Mouse (Mus musculus): ENCODE measurements around the gene Pkd1. TPM values are rescaled to one million over a fixed set of nuclear protein-coding genes. Genes with fewer than 3 reads are reported as not detected.

Gene Pkd1
- total and polyA plus RNA-seq, 3 experiments = 2.8 to 13.4 (median 8.3) TPM

GRCm38 (mm10) chr17:24638214-24638613 lies 88.6 kb downstream of the Pkd1 start:
- Histone ChIP-seq H3K4me1 (ENCODE audit: control insufficient read depth in 1 of 2, insufficient read depth in 2 of 2) (peaks cover 1 to 48% of the 10 kb centered on the region in 2 experiments; a peak in 2 of 4 replicates), H3K9ac (ENCODE audit: insufficient read depth, low read depth) (no peak overlapping the region), H3K79me2 (replicated peaks; ENCODE audit: control insufficient read depth, extremely low read depth, insufficient read depth, poor library complexity, severe bottlenecking) (no peaks in the 10 kb centered on the region), H3K9me3 (replicated peaks; ENCODE audit: low read length) (no peaks in the 10 kb centered on the region), H3K4me3 (replicated peaks in 1 of 3; ENCODE audit: low read depth in 2 of 3, low read length in 2 of 3, poor library complexity in 1 of 3) (no peak overlapping the region), H3K27ac (ENCODE audit: insufficient read depth, low read depth) (no peak overlapping the region), H3K4me2 (ENCODE audit: insufficient read depth, low read depth, poor library complexity, severe bottlenecking) (no peak overlapping the region), H3K27me3 (replicated peaks) (no peaks in the 10 kb centered on the region), H3K36me3 (replicated peaks in 1 of 2; ENCODE audit: control insufficient read depth in 1 of 2, insufficient read depth in 1 of 2, low read length in 1 of 2) (peaks cover 0 to 60% of the 10 kb centered on the region in 2 experiments)
- dilution Hi-C loops (cut with MboI; ENCODE audit: extremely low pct_ligation_motif_present, extremely low pct_unique_long_range_greater_than_20kb, low sequenced_read_pairs) (no loop called here), in situ Hi-C loops (cut with MboI; ENCODE audit: low pct_ligation_motif_present, low pct_unique_long_range_greater_than_20kb, low sequenced_read_pairs) (no loop called here)
- TF ChIP-seq E2F4 (IDR thresholded peaks at IDR 0.05; ENCODE audit: insufficient replicate concordance, low read depth, low read length) (no peak), ZC3H11A (IDR thresholded peaks at IDR 0.05; ENCODE audit: low read depth, low read length) (no peak), MAFK (IDR thresholded peaks at IDR 0.05; ENCODE audit: insufficient replicate concordance, low read length) (no peak), RAD21 (IDR thresholded peaks at IDR 0.05; ENCODE audit: low read depth, low read length) (no peak), UBTF (IDR thresholded peaks at IDR 0.05; ENCODE audit: low read depth, low read length) (no peak), SIN3A (IDR thresholded peaks at IDR 0.05; ENCODE audit: low read length) (no peak)
- no peak for DNase-seq (ENCODE audit: extremely low read depth)

GRCm38 (mm10) chr17:24638840-24639239 lies 89.2 kb downstream of the Pkd1 start:
- H3K27ac ChIP-seq (ENCODE audit: insufficient read depth, low read depth) = no peak overlapping the region
- no peaks in the 10 kb centered on the region for H3K79me2 ChIP-seq (replicated peaks; ENCODE audit: control insufficient read depth, extremely low read depth, insufficient read depth, poor library complexity, severe bottlenecking)
- H3K4me1 ChIP-seq (ENCODE audit: control insufficient read depth in 1 of 2, insufficient read depth in 2 of 2) = peaks cover 0 to 48% of the 10 kb centered on the region in 2 experiments; a peak in 2 of 4 replicates
- no peak overlapping the region for H3K9ac ChIP-seq (ENCODE audit: insufficient read depth, low read depth)
- peaks cover 0 to 59% of the 10 kb centered on the region in 2 experiments for H3K36me3 ChIP-seq (replicated peaks in 1 of 2; ENCODE audit: control insufficient read depth in 1 of 2, insufficient read depth in 1 of 2, low read length in 1 of 2)
- dilution Hi-C loops (cut with MboI; ENCODE audit: extremely low pct_ligation_motif_present, extremely low pct_unique_long_range_greater_than_20kb, low sequenced_read_pairs) (no loop called here), in situ Hi-C loops (cut with MboI; ENCODE audit: low pct_ligation_motif_present, low pct_unique_long_range_greater_than_20kb, low sequenced_read_pairs) (no loop called here)
- no peak overlapping the region for H3K4me2 ChIP-seq (ENCODE audit: insufficient read depth, low read depth, poor library complexity, severe bottlenecking)
- no peak for TF ChIP-seq SIN3A (IDR thresholded peaks at IDR 0.05; ENCODE audit: low read length)
- DNase-seq (ENCODE audit: extremely low read depth) = no peak
- no peaks in the 10 kb centered on the region for H3K27me3 ChIP-seq (replicated peaks)
- H3K9me3 ChIP-seq (replicated peaks; ENCODE audit: low read length) = no peaks in the 10 kb centered on the region
- H3K4me3 ChIP-seq (replicated peaks in 1 of 3; ENCODE audit: low read depth in 2 of 3, low read length in 2 of 3, poor library complexity in 1 of 3) = no peak overlapping the region

- Histone ChIP-seq H3K4me3 (replicated peaks in 1 of 3; ENCODE audit: low read depth in 2 of 3, low read length in 2 of 3, poor library complexity in 1 of 3) (no peak overlapping the region), H3K79me2 (replicated peaks; ENCODE audit: control insufficient read depth, extremely low read depth, insufficient read depth, poor library complexity, severe bottlenecking) (no peaks in the 10 kb centered on the region), H3K9me3 (replicated peaks; ENCODE audit: low read length) (no peaks in the 10 kb centered on the region), H3K9ac (ENCODE audit: insufficient read depth, low read depth) (no peak overlapping the region), H3K4me1 (ENCODE audit: control insufficient read depth in 1 of 2, insufficient read depth in 2 of 2) (peaks cover 0 to 48% of the 10 kb centered on the region in 2 experiments; a peak in 2 of 4 replicates), H3K27ac (ENCODE audit: insufficient read depth, low read depth) (no peak overlapping the region), H3K27me3 (replicated peaks) (no peaks in the 10 kb centered on the region), H3K36me3 (replicated peaks in 1 of 2; ENCODE audit: control insufficient read depth in 1 of 2, insufficient read depth in 1 of 2, low read length in 1 of 2) (peaks cover 0 to 52% of the 10 kb centered on the region in 2 experiments), H3K4me2 (ENCODE audit: insufficient read depth, low read depth, poor library complexity, severe bottlenecking) (no peak overlapping the region)
- TF ChIP-seq ELF1 (IDR thresholded peaks at IDR 0.05; ENCODE audit: low read depth, low read length) (no peak), TBP (conservative IDR thresholded peaks at IDR 0.05; ENCODE audit: low read depth, low read length) (no peak), EP300 (IDR thresholded peaks at IDR 0.05; ENCODE audit: low read length) (no peak), ZC3H11A (IDR thresholded peaks at IDR 0.05; ENCODE audit: low read depth, low read length) (no peak), TCF12 (IDR thresholded peaks at IDR 0.05; ENCODE audit: low read depth, low read length) (no peak), ETS1 (conservative IDR thresholded peaks at IDR 0.05; ENCODE audit: low read depth, low read length) (no peak), MEF2A (IDR thresholded peaks at IDR 0.05; ENCODE audit: borderline replicate concordance, low read depth, low read length) (no peak)
- in situ Hi-C loops (cut with MboI; ENCODE audit: low pct_ligation_motif_present, low pct_unique_long_range_greater_than_20kb, low sequenced_read_pairs) = no loop called here
- dilution Hi-C loops (cut with MboI; ENCODE audit: extremely low pct_ligation_motif_present, extremely low pct_unique_long_range_greater_than_20kb, low sequenced_read_pairs) = no loop called here
- DNase-seq (ENCODE audit: extremely low read depth) = no peak
These were observed 89.9 kb downstream of the Pkd1 start for GRCm38 (mm10) chr17:24639571-24639988.
